18 mouse cellular contexts compared by ENCODE assay signal in the genomic region with DNA sequence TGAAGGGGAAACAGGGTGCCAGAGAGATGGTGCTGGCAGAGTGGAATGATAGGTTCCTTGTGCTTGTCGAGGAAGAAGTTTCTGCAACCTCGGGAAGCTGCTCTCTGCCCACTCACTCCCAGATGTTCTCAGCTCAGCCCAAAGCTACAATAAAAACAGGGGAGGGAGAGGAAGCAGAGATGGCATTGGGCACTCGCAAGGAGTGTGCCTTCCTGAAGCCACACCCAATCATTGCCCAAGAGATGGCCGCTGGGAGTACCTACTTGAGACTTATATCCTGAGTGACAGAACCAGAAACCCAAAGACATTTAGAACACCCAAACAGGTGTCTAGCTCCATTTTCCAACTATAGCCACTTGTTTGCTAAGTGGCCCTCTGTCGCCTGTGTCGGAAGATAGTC. TPM values are rescaled to one million over a fixed set of nuclear protein-coding genes. Genes with fewer than 3 reads are reported as not detected.
"Had no signal": no experiment of that assay in that cellular context is flagged by ENCODE, and none has a peak within 500 bp of the region (broad histone marks: within the 10 kb centered on the region; RNA-seq: fewer than 3 reads in every experiment).

No protein-coding gene starts in this region.

- H3K27me3 ChIP-seq: liver, embryonic 13.5 days; liver, embryonic 15.5 days; midbrain, embryonic 12.5 days; neural tube, embryonic 12.5 days; stomach, embryonic 15.5 days had no signal

- H3K9ac ChIP-seq: liver, embryonic 13.5 days; liver, embryonic 15.5 days; liver, postnatal 0 days; lung, embryonic 14.5 days; midbrain, embryonic 12.5 days; neural tube, embryonic 12.5 days; stomach, embryonic 15.5 days had no signal

- H3K27ac ChIP-seq: liver, embryonic 13.5 days; liver, embryonic 15.5 days; macrophage; midbrain, embryonic 10.5 days; midbrain, embryonic 12.5 days; neural tube, embryonic 12.5 days; stomach, embryonic 15.5 days; stomach, postnatal 0 days had no signal

- H3K4me1 ChIP-seq: liver, embryonic 13.5 days; liver, embryonic 15.5 days; neural tube, embryonic 12.5 days; stomach, embryonic 15.5 days had no signal

- H3K4me2 ChIP-seq: liver, embryonic 13.5 days; liver, embryonic 15.5 days; lung, embryonic 14.5 days; midbrain, embryonic 12.5 days; neural tube, embryonic 12.5 days; stomach, embryonic 15.5 days had no signal

- ATAC-seq: liver, postnatal 0 days; midbrain, embryonic 16.5 days had no signal

- H3K4me3 ChIP-seq: liver, embryonic 13.5 days; liver, embryonic 15.5 days; midbrain, embryonic 10.5 days; midbrain, embryonic 12.5 days; neural tube, embryonic 12.5 days; stomach, embryonic 15.5 days had no signal

- H3K36me3 ChIP-seq: liver, embryonic 13.5 days; liver, embryonic 15.5 days; midbrain, embryonic 10.5 days; midbrain, embryonic 12.5 days; neural tube, embryonic 12.5 days; stomach, embryonic 15.5 days had no signal

- DNase-seq: liver, embryonic 13.5 days; liver, postnatal 0 days; lung, embryonic 14.5 days; lung, postnatal 10 days; midbrain, embryonic 14.5 days; right cerebral cortex, postnatal 14 days; thymus, adult 18-20 months; thymus, postnatal 14 days; thymus, postnatal 36 days had no signal

- H3K9me3 ChIP-seq: liver, embryonic 13.5 days; liver, embryonic 15.5 days; midbrain, embryonic 10.5 days; midbrain, embryonic 12.5 days; neural tube, embryonic 12.5 days; stomach, embryonic 15.5 days had no signal

RNA-seq across cellular contexts. Expression of a gene that starts 20.8 kb away (rescaled TPM):
- total RNA-seq: megakaryocyte-erythroid progenitor cell, adult 5-6 weeks had no signal

RNA-seq across cellular contexts. Expression of a gene that starts 48.7 kb away (rescaled TPM):
- polyA plus RNA-seq: macrophage; midbrain, embryonic 12.5 days; neural tube, embryonic 12.5 days had no signal
